Mouse (Mus musculus) kidney, adult 8-10 months (tissue): ENCODE results near the gene Cnga4.
"Not testable (repeated sequence)": the region's sequence is repeated elsewhere in the genome, so short reads cannot be mapped to it uniquely, and the experiment has no call there.

ENCODE experiments used
- DNase-seq, 2 experiments: peaks; one replicate each; pipeline ENCODE4 v3.0.0; 2022

Gene Cnga4

DNA sequence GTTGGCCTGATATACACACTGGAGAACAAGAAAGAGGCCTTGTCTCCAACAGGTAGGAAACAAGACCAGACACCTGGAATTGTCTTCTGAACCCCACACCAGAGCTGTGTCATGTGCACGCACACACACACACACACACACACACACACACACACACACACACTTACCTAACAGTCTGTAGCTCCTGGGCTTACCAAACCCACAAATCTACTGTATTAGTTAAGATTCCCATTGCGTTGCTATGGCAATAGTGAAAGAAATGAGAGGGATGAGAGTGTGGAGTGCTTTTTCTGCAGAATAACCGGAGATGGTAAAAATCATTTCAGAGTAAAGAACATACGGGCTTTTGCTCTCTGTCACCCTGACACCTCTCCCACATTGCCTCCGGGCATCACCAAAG is 13.7 kb downstream of the Cnga4 start:
- DNase-seq: no peak

DNA sequence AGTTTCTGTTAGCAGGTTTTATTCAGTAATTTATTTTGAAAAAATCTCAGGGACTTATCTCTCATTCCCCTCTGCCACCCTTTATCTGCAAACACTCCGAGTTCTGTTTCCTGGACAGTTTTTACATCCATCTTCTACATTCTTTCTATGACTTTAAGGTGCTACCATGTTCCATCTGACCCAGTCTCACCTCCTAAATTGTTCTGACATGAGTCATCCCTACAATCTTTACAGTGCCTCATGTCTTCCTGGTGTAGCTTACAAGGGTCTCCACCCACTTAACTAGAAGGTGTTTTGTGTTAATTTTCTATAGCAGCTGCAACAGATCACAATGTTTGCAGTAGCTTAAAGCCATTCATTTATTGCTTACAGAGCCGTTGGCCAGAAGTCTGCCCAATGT is 16.5 kb downstream of the Cnga4 start:
- no peak for DNase-seq

DNA sequence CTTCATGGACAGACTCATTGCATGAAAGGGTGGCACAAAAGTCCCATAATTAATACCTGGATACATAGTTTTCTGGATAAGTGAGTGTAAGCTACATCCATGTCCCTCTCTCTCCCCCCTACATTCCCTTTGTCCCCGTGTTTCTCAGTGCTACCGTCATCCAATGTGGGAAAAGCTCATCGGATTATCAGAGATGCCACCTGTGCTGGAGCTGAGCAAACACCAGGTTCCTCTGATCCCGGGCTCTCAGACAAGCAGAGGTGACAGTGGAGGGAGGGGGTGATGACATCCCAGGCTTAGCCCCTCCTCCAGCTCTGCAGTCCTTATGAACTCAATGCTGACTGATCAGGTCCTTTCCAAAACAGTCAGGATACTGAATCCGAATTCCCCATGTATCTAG is 20.0 kb downstream of the Cnga4 start:
- no peak for DNase-seq

DNA sequence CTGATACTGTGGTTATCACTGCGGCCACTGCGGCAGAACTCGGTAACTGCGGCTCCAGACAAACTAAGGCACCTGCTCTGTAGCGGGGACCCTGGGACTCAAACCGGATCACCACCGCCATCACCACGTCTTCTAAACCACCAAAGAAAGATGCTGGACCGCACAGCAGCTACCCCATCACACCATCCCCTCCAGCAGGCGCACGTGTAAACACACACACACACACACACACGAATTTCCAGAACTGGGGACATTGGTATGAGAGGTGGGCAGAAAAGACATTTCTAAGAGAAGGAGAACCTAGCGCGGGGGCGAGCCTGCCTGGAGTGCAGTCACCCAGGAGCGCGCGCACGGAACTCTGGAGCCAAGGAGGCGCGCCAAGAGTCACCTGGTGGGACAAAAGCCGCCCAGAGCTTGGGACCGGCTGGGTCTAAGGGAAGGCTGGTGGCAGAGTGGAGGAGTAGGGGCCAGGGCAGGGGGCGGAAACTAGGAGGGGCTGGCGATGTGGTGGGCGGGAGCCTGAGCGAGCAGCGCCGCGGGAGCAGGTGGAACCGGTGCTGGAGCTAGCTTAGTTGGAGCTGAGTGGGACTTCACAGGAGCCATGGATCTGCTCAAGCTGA is 21.2 kb downstream of the Cnga4 start, which contains the start of gene Cckbr:
Gene Cckbr, plus strand, starts transcription at position 308 of the 620 bp plus-strand sequence.
- no peak for DNase-seq

DNA sequence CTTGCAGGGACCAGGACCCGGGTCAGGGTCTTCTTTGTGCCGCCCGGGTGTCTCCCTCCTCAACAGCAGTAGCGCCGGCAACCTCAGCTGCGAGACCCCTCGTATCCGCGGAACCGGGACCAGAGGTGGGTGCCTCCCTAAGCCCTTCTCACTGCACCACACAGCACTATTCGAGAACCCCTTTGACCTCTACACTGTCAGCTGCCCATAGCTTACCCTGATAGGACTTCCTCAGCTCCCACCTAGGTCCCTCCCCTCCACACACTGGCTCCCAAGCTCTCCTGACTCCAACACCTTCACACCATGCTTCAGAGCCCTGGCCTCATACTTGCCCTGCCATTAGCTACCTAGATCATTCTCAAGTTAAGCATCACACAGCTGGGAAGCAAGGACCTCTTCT is 21.7 kb downstream of the Cnga4 start:
- no peak for DNase-seq

DNA sequence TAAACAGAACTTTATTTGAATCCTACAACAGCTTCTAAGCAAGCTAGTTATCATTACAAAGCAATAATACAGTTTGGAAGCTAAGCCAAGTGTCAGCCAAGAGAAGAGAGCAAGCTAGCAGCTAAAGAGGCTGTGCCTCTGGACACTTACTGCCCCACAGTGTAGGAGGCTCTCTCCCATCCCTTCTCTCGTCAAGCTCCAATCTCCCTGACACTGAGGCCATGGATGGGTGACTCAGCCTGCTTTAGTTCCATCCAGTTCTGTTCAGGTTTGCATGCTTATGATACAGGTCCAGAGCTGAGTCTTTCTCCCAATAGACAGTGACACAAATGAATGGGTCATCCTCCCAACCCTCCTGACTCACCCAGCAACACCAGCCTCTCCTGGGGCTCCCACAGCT is 27.7 kb downstream of the Cnga4 start:
- DNase-seq: no peak

DNA sequence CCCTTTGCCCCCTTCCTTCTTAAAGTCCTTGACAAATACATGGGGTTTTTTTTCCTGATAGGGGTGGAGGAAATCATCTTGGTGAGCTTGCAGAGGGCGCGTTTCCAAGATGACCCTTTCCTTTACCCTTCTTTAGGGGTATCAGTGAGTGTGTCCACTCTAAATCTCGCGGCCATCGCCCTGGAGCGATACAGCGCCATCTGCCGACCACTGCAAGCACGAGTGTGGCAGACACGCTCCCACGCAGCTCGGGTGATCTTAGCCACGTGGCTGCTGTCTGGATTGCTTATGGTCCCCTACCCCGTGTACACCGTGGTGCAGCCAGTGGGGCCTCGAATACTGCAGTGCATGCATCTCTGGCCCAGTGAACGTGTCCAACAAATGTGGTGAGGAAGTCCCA is 29.5 kb downstream of the Cnga4 start:
- no peak for DNase-seq

DNA sequence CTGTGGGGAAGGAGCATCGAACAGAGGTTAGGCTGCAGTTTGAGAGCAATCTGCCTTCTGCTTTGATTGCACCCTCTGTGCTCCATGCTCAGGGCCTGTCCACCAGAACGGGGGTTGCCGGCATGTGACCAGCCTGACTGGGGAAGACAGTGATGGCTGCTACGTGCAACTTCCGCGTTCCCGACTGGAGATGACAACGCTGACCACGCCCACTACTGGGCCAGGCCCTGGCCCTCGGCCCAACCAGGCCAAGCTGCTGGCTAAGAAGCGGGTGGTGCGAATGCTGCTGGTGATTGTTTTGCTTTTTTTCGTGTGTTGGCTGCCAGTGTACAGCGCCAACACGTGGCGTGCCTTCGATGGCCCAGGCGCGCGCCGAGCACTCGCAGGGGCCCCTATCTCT is 30.4 kb downstream of the Cnga4 start:
- DNase-seq: no peak

DNA sequence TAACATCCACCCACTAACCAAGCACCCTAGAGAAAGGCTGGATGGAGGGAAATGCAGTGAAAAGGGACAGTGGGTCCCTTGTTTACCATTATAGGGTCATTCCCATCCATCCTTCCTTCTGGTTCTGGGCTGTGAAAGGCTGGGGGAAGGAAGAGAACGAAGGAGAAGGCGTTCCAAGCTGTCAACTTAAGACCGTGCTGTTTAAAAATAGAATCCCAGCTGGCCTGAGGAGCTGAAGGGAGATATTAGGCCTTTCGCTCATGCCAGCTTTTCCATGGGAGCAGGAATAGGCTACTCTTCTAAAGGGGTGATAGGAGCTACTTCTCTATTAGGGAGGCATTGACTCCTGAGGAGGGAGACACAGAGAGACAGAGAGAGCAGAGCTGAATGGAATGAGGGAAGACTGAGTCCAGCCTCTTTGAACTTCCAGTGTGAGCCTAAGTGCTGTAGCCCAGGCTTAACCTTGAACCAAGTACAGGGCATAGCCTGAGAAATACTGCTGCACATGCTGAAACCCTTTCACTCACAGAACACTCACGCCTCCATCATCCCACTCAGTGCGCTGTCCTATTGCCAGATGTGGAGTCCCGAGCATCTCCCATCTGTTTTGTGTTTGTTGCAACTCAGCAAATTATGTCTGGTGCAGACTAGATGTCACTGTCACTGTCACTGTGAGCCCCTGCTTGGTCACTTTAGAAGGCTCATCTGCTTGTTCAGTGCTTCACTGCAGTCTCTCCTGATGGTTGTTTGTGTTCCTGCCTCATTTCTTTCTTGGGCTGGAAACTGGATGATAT is 33.8 kb downstream of the Cnga4 start:
- no peak for DNase-seq

DNA sequence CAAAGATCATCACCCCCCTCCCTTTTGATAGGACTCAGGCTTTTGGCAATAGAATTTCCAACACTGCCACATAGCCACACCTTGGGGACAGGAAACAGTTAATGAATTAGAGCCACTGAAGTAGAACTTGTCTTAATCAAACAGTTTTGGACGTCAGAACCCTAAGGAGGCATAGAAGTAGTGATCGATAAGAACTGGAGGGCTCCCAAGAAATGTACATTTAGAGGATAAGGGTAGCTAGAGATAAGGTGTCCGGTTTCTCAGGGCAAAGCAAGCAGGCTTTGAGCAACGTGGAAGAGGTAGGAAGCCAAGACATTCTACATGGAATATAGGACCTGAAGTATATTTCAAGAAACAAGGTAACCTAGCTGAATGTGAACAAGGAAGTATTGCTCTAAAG is 37.1 kb downstream of the Cnga4 start:
- DNase-seq: no peak

DNA sequence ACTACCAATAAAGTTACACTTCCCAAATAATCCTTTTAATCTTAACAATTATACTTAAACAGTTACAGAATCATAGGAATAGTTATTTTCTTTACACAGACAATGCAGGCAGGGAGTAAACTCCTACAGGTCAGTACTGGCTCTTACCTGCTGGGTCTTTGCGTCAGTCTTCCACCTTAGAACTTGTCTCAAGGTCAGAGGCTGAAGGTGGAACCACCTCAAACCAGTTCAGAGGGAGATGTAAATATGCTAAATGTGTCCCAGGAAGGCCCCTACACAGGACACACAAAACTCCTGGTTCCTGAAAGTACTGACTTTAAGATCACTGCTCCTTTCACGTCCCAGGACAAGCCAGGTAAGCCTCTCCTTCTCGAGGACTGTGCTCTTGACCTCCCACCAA is 40.7 kb downstream of the Cnga4 start:
- peak in 1 of 2 experiments; percentile 5 for DNase-seq

DNA sequence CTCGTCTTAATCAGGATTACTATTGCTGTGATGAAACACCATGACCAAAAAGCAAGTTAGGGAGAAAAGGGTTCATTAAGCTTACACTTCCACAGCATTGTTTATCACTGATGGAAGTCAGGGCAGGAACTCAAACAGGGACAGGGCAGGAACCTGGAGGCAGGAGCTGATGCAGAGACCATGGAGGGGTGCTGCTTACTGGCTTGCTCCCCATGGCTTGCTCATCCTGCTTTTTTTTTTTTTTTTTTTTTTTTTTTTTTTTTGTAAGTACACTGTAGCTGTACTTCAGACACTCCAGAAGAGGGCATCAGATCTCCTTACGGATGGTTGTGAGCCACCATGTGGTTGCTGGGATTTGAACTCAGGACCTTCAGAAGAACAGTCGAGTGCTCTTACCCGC is 49.0 kb downstream of the Cnga4 start:
- not testable (repeated sequence) for DNase-seq
